Mouse (Mus musculus) hindbrain, embryonic 10.5 days (tissue): ENCODE measurements around the gene Olfr543. TPM values are rescaled to one million over a fixed set of nuclear protein-coding genes. Genes with fewer than 3 reads are reported as not detected.
A peak's percentile ranks its signal among the peaks of the same experiment; 100 is the strongest.

ENCODE experiments used
- DNase-seq: peaks from one replicate; pipeline ENCODE4 v3.0.0-alpha.2; 2017; ENCODE audit warnings: low spot score
- H3K27ac ChIP-seq: fragments of 300-500 bp; sonication (generic); 2 replicates; pipeline ENCODE4 v1.5.1; 2016; ENCODE audit warnings: mild to moderate bottlenecking, moderate library complexity
- H3K27me3 ChIP-seq: fragments of 300-500 bp; sonication (generic); 2 replicates; pipeline ENCODE4 v1.6.1; 2016; ENCODE audit warnings: mild to moderate bottlenecking; ENCODE audit not compliant: poor library complexity, insufficient read depth, severe bottlenecking
- H3K36me3 ChIP-seq: fragments of 300-500 bp; sonication (generic); 2 replicates; pipeline ENCODE4 v1.6.1; 2016; ENCODE audit warnings: mild to moderate bottlenecking, moderate library complexity
- H3K4me1 ChIP-seq: fragments of 300-500 bp; sonication (generic); replicated peaks from 2 replicates; pipeline ENCODE4 v1.6.1; 2016; ENCODE audit warnings: mild to moderate bottlenecking
- H3K4me3 ChIP-seq: fragments of 300-500 bp; sonication (generic); 2 replicates; pipeline ENCODE4 v1.5.1; 2016; ENCODE audit warnings: mild to moderate bottlenecking, moderate library complexity
- H3K9me3 ChIP-seq: fragments of 300-500 bp; sonication (generic); 2 replicates; pipeline ENCODE4 v1.6.1; 2016; ENCODE audit warnings: mild to moderate bottlenecking, moderate library complexity
- WGBS: fragments of 180-500 bp; shearing (Covaris S2); methylation state at CpG from one replicate; pipeline ENCODE4 v1.1.7; 2016; 5-methylcytosine and 5-hydroxymethylcytosine counted together
- polyA plus RNA-seq: library from polyadenylated mRNA; unstranded; fragments of >200 nt; fragmentation: Nextera tagmentation; extraction: Ambion mirVana; gene quantifications from 2 replicates; pipeline ENCODE4 v1.2.1, GENCODE M21; 2016

Gene Olfr543
- polyA plus RNA-seq: 0.40 and 0.67 TPM in 2 replicates

GRCm38 (mm10) chr7:102481579-102481978, at the start of gene Olfr543:
Olfr543 (minus strand) TSS chr7:102481679.
- no peak for DNase-seq
- WGBS: 97% methylated on average over 4 of the region's 4 CpGs

GRCm38 (mm10) chr7:102529052-102529451, 47.6 kb upstream of the Olfr543 start:
- 84% methylated on average over 1 of the region's 1 CpGs for WGBS
- Histone ChIP-seq H3K9me3 (no peaks in the 10 kb centered on the region), H3K27me3 (no peaks in the 10 kb centered on the region), H3K4me3 (no peak overlapping the region), H3K4me1 (no peaks in the 10 kb centered on the region), H3K36me3 (no peaks in the 10 kb centered on the region), H3K27ac (no peak overlapping the region)
- DNase-seq: no peak

More at GRCm38 (mm10) chr7:102481579-102481978, at the start of gene Olfr543:
- Histone ChIP-seq H3K4me3 (no peak within 1 kb of the TSS), H3K9me3 (no peaks in the 10 kb centered on the region), H3K4me1 (no peaks in the 10 kb centered on the region), H3K36me3 (peaks cover 9% of the 10 kb centered on the region), H3K27ac (no peak within 1 kb of the TSS), H3K27me3 (no peaks in the 10 kb centered on the region)

GRCm38 (mm10) chr7:102517051-102517335, 35.5 kb upstream of the Olfr543 start:
- no peak for DNase-seq
- 85% methylated on average over 2 of the region's 2 CpGs for WGBS
- Histone ChIP-seq H3K27me3 (peaks cover 34% of the 10 kb centered on the region), H3K27ac (no peak overlapping the region), H3K9me3 (no peaks in the 10 kb centered on the region), H3K4me1 (peaks cover 8% of the 10 kb centered on the region; the same call in 1 of the 2 replicates), H3K36me3 (no peaks in the 10 kb centered on the region), H3K4me3 (no peak overlapping the region)

GRCm38 (mm10) chr7:102516261-102517050, 35.0 kb upstream of the Olfr543 start:
- Histone ChIP-seq H3K4me3 (no peak overlapping the region), H3K36me3 (no peaks in the 10 kb centered on the region), H3K27ac (no peak overlapping the region), H3K4me1 (peaks cover 8% of the 10 kb centered on the region; the same call in 1 of the 2 replicates), H3K9me3 (no peaks in the 10 kb centered on the region), H3K27me3 (peaks cover 39% of the 10 kb centered on the region)
- no peak for DNase-seq
- 80% methylated on average over 10 of the region's 10 CpGs for WGBS

GRCm38 (mm10) chr7:102514144-102514543, 32.7 kb upstream of the Olfr543 start:
- Histone ChIP-seq H3K27me3 (peaks cover 45% of the 10 kb centered on the region), H3K4me3 (no peak overlapping the region), H3K9me3 (no peaks in the 10 kb centered on the region), H3K27ac (no peak overlapping the region), H3K4me1 (peaks cover 8% of the 10 kb centered on the region; the same call in 1 of the 2 replicates), H3K36me3 (no peaks in the 10 kb centered on the region)
- WGBS: 72% methylated on average over 4 of the region's 4 CpGs
- no peak for DNase-seq

GRCm38 (mm10) chr7:102512814-102513435, 31.4 kb upstream of the Olfr543 start:
- under 1% methylated on average over 54 of the region's 54 CpGs for WGBS

GRCm38 (mm10) chr7:102511927-102512326, 30.4 kb upstream of the Olfr543 start:
- Histone ChIP-seq H3K27me3 (peaks cover 48% of the 10 kb centered on the region), H3K36me3 (no peaks in the 10 kb centered on the region), H3K4me1 (peaks cover 8% of the 10 kb centered on the region; the same call in 1 of the 2 replicates), H3K4me3 (no peak overlapping the region), H3K27ac (no peak overlapping the region), H3K9me3 (no peaks in the 10 kb centered on the region)
- WGBS: 94% methylated on average over 10 of the region's 10 CpGs
- DNase-seq: no peak

More at GRCm38 (mm10) chr7:102512814-102513435, 31.4 kb upstream of the Olfr543 start:
- peak overlapping the region; percentile 65 for H3K4me3 ChIP-seq
- H3K27ac ChIP-seq: peak overlapping the region; percentile 80
- no peaks in the 10 kb centered on the region for H3K9me3 ChIP-seq
- H3K27me3 ChIP-seq: peaks cover 49% of the 10 kb centered on the region
- peaks cover 8% of the 10 kb centered on the region; the same call in 1 of the 2 replicates for H3K4me1 ChIP-seq
- no peaks in the 10 kb centered on the region for H3K36me3 ChIP-seq
- DNase-seq: peak; percentile 89

GRCm38 (mm10) chr7:102509726-102510125, 28.2 kb upstream of the Olfr543 start:
- Histone ChIP-seq H3K4me3 (no peak overlapping the region), H3K9me3 (no peaks in the 10 kb centered on the region), H3K27ac (no peak overlapping the region), H3K4me1 (peaks cover 8% of the 10 kb centered on the region; the same call in 1 of the 2 replicates), H3K36me3 (no peaks in the 10 kb centered on the region), H3K27me3 (peaks cover 37% of the 10 kb centered on the region)
- DNase-seq: no peak
- WGBS: 86% methylated on average over 7 of the region's 7 CpGs

- 92% methylated on average over 6 of the region's 6 CpGs for WGBS
- Histone ChIP-seq H3K9me3 (no peaks in the 10 kb centered on the region), H3K36me3 (no peaks in the 10 kb centered on the region), H3K27ac (no peak overlapping the region), H3K4me3 (no peak overlapping the region), H3K27me3 (peaks cover 26% of the 10 kb centered on the region), H3K4me1 (peaks cover 8% of the 10 kb centered on the region; the same call in 1 of the 2 replicates)
- DNase-seq: no peak
These were observed 27.2 kb upstream of the Olfr543 start for GRCm38 (mm10) chr7:102508666-102509065.

GRCm38 (mm10) chr7:102508066-102508465, 26.6 kb upstream of the Olfr543 start:
- 0 out of 2 replicates have a peak, but pooled peaks cover 5% of the 10 kb centered on the region for H3K4me1 ChIP-seq
- DNase-seq: no peak
- peaks cover 22% of the 10 kb centered on the region for H3K27me3 ChIP-seq
- H3K27ac ChIP-seq: no peak overlapping the region
- WGBS: 86% methylated on average over 9 of the region's 9 CpGs
- H3K9me3 ChIP-seq: no peaks in the 10 kb centered on the region
- no peak overlapping the region for H3K4me3 ChIP-seq
- no peaks in the 10 kb centered on the region for H3K36me3 ChIP-seq

- DNase-seq: peak; percentile 78
- no peak overlapping the region for H3K4me3 ChIP-seq
- no peaks in the 10 kb centered on the region for H3K9me3 ChIP-seq
- H3K27me3 ChIP-seq: peaks cover 14% of the 10 kb centered on the region
- 50% methylated on average over 3 of the region's 3 CpGs for WGBS
- H3K36me3 ChIP-seq: no peaks in the 10 kb centered on the region
- H3K4me1 ChIP-seq: no peaks in the 10 kb centered on the region
- H3K27ac ChIP-seq: no peak overlapping the region
These were observed 25.4 kb upstream of the Olfr543 start for GRCm38 (mm10) chr7:102506848-102507247.

- 86% methylated on average over 5 of the region's 5 CpGs for WGBS
- Histone ChIP-seq H3K36me3 (no peaks in the 10 kb centered on the region), H3K4me3 (no peak overlapping the region), H3K27me3 (no peaks in the 10 kb centered on the region), H3K4me1 (no peaks in the 10 kb centered on the region), H3K9me3 (no peaks in the 10 kb centered on the region), H3K27ac (no peak overlapping the region)
- DNase-seq: no peak
These were observed 20.5 kb upstream of the Olfr543 start for GRCm38 (mm10) chr7:102501986-102502385.

GRCm38 (mm10) chr7:102499473-102499872, 18.0 kb upstream of the Olfr543 start, which contains the start of gene Olfr545:
Olfr545 (minus strand) TSS chr7:102499573.
- no peaks in the 10 kb centered on the region for H3K36me3 ChIP-seq
- WGBS: 74% methylated on average over 3 of the region's 3 CpGs
- H3K4me3 ChIP-seq: no peak within 1 kb of the TSS
- H3K4me1 ChIP-seq: no peaks in the 10 kb centered on the region
- no peak for DNase-seq
- H3K27ac ChIP-seq: no peak within 1 kb of the TSS
- H3K27me3 ChIP-seq: no peaks in the 10 kb centered on the region
- no peaks in the 10 kb centered on the region for H3K9me3 ChIP-seq
